Mouse (Mus musculus) lung, adult 2 months (tissue): ENCODE data around the gene Rilp. TPM values are rescaled to one million over a fixed set of nuclear protein-coding genes. Genes with fewer than 3 reads are reported as not detected.

Experiments used
- DNase-seq: peaks from one replicate; pipeline ENCODE4 v3.0.0; 2022
- H3K4me1 ChIP-seq: fragments of 200-500 bp; 2 replicates; pipeline ENCODE4 v1.6.1; 2011; ENCODE audit warnings: low read length; ENCODE audit not compliant: control insufficient read depth, insufficient read depth
- H3K4me3 ChIP-seq: fragments of 200-500 bp; replicated peaks from 2 replicates; pipeline ENCODE3; 2011; ENCODE audit warnings: low read depth, mild to moderate bottlenecking, control low read depth, low read length; ENCODE audit errors: extremely low read depth
- CTCF ChIP-seq: fragments of 200-500 bp; IDR thresholded peaks from 2 replicates; pipeline ENCODE4 v1.5.1; 2011; ENCODE audit warnings: mild to moderate bottlenecking, low read length, control low read depth; ENCODE audit not compliant: insufficient read depth
- POLR2A ChIP-seq: fragments of 200-500 bp; IDR thresholded peaks from 2 replicates; pipeline ENCODE4 v1.6.1; 2011; ENCODE audit warnings: low read depth, mild to moderate bottlenecking, control low read depth, low read length, borderline replicate concordance; ENCODE audit errors: extremely low read depth
- WGBS: fragments of 180-500 bp; shearing (Covaris S2); methylation state at CpG from one replicate; pipeline ENCODE4 v1.1.7; 2018; 5-methylcytosine and 5-hydroxymethylcytosine counted together
- polyA plus RNA-seq: library from polyadenylated mRNA; depleted of rRNA; stranded (reverse); fragments of >200 nt; gene quantifications from 2 replicates; pipeline ENCODE4 v1.2.3, GENCODE M21; 2012

Gene Rilp
- polyA plus RNA-seq, 1 experiment: 14.5 TPM

GRCm38 (mm10) chr11:75537491-75538183 is 27.7 kb downstream of the Rilp start:
- no peak for TF ChIP-seq POLR2A
- peaks cover 28% of the 10 kb centered on the region for H3K4me1 ChIP-seq
- DNase-seq: no peak
- WGBS: 54% methylated on average over 11 of the region's 11 CpGs
- H3K4me3 ChIP-seq: no peak overlapping the region

- WGBS: 33% methylated on average over 9 of the region's 9 CpGs
- H3K4me1 ChIP-seq: peaks cover 26% of the 10 kb centered on the region
These were observed 28.5 kb downstream of the Rilp start for GRCm38 (mm10) chr11:75538184-75538969.

GRCm38 (mm10) chr11:75538970-75539299 is 29.0 kb downstream of the Rilp start:
- WGBS: 79% methylated on average over 13 of the region's 13 CpGs
- peaks cover 26% of the 10 kb centered on the region for H3K4me1 ChIP-seq
- no peak for DNase-seq
- no peak for TF ChIP-seq CTCF
- no peak for TF ChIP-seq POLR2A
- H3K4me3 ChIP-seq: no peak overlapping the region

More at GRCm38 (mm10) chr11:75538184-75538969, 28.5 kb downstream of the Rilp start:
- TF ChIP-seq CTCF: no peak
- no peak for TF ChIP-seq POLR2A
- DNase-seq: no peak
- H3K4me3 ChIP-seq: no peak overlapping the region

- 80% methylated on average over 8 of the region's 8 CpGs for WGBS
- Histone ChIP-seq H3K4me1 (peaks cover 24% of the 10 kb centered on the region), H3K4me3 (no peak overlapping the region)
- TF ChIP-seq CTCF (no peak), POLR2A (no peak)
- no peak for DNase-seq
These were observed 30.3 kb downstream of the Rilp start for GRCm38 (mm10) chr11:75540209-75540608.

GRCm38 (mm10) chr11:75540710-75541581 is 31.1 kb downstream of the Rilp start:
- DNase-seq: no peak
- TF ChIP-seq POLR2A (no peak), CTCF (no peak)
- WGBS: 53% methylated on average over 19 of the region's 19 CpGs
- Histone ChIP-seq H3K4me1 (peaks cover 24% of the 10 kb centered on the region), H3K4me3 (no peak overlapping the region)

GRCm38 (mm10) chr11:75544713-75545112 is 34.8 kb downstream of the Rilp start:
- no peak overlapping the region for H3K4me3 ChIP-seq
- TF ChIP-seq POLR2A (no peak), CTCF (no peak)
- peaks cover 16% of the 10 kb centered on the region for H3K4me1 ChIP-seq
- DNase-seq: no peak
- 88% methylated on average over 9 of the region's 9 CpGs for WGBS

- TF ChIP-seq CTCF (no peak), POLR2A (no peak)
- WGBS: 68% methylated on average over 4 of the region's 4 CpGs
These were observed 36.2 kb downstream of the Rilp start for GRCm38 (mm10) chr11:75546057-75546456.

GRCm38 (mm10) chr11:75549658-75550111 is 39.8 kb downstream of the Rilp start:
- TF ChIP-seq POLR2A (no peak), CTCF (no peak)
- DNase-seq: peak; percentile 69
- 31% methylated on average over 5 of the region's 5 CpGs for WGBS
- Histone ChIP-seq H3K4me3 (no peak overlapping the region), H3K4me1 (peaks cover 26% of the 10 kb centered on the region)

More at GRCm38 (mm10) chr11:75546057-75546456, 36.2 kb downstream of the Rilp start:
- DNase-seq: peak; percentile 6
- peaks cover 18% of the 10 kb centered on the region for H3K4me1 ChIP-seq
- H3K4me3 ChIP-seq: no peak overlapping the region

GRCm38 (mm10) chr11:75550200-75550946 is 40.5 kb downstream of the Rilp start:
- 56% methylated on average over 12 of the region's 12 CpGs for WGBS
- DNase-seq: peak; percentile 62
- TF ChIP-seq POLR2A (peak; percentile 57; the same call in 1 of the 2 replicates), CTCF (no peak)
- Histone ChIP-seq H3K4me3 (no peak overlapping the region), H3K4me1 (peaks cover 26% of the 10 kb centered on the region)
